Mouse (Mus musculus) CH12.LX (cell line): ENCODE measurements around the gene Syn3.

Source experiments
- CTCF ChIP-seq, 2 experiments: IDR thresholded peaks in 1 of 2; conservative IDR thresholded peaks in 1 of 2; 2 replicates each; pipeline ENCODE4 v1.5.1; 2011 to 2012; ENCODE audit warnings: low read depth in 2 of 2, low read length in 2 of 2, improper control_type of control experiment in 1 of 2, inconsistent platforms in 1 of 2, mild to moderate bottlenecking in 1 of 2, moderate library complexity in 1 of 2
- EP300 ChIP-seq: IDR thresholded peaks from 2 replicates; pipeline ENCODE4 v1.6.1; 2011; ENCODE audit warnings: low read length, improper control_type of control experiment
- HCFC1 ChIP-seq: IDR thresholded peaks from 2 replicates; pipeline ENCODE4 v1.6.1; 2012; ENCODE audit warnings: low read depth, mild to moderate bottlenecking, inconsistent platforms, low read length, improper control_type of control experiment
- MAZ ChIP-seq: IDR thresholded peaks from 2 replicates; pipeline ENCODE4 v1.6.1; 2012; ENCODE audit warnings: low read depth, mild to moderate bottlenecking, inconsistent platforms, low read length, improper control_type of control experiment, moderate library complexity
- MXI1 ChIP-seq: IDR thresholded peaks from 2 replicates; pipeline ENCODE4 v1.6.1; 2011; ENCODE audit warnings: mild to moderate bottlenecking, low read depth, low read length, improper control_type of control experiment
- SIN3A ChIP-seq: IDR thresholded peaks from 2 replicates; pipeline ENCODE4 v1.6.1; 2012; ENCODE audit warnings: low read length, improper control_type of control experiment, inconsistent platforms
- TCF12 ChIP-seq: IDR thresholded peaks from 2 replicates; pipeline ENCODE4 v1.6.1; 2014; ENCODE audit warnings: low read depth, mild to moderate bottlenecking, inconsistent platforms, low read length, improper control_type of control experiment
- USF1 ChIP-seq: IDR thresholded peaks from 2 replicates; pipeline ENCODE4 v1.6.1; 2014; ENCODE audit warnings: low read depth, mild to moderate bottlenecking, inconsistent platforms, low read length, improper control_type of control experiment
- USF2 ChIP-seq: conservative IDR thresholded peaks from 2 replicates; pipeline ENCODE4 v1.6.1; 2011; ENCODE audit warnings: low read depth, low read length, improper control_type of control experiment

GRCm38 (mm10) chr10:86384655-86385054 lies 114.0 kb downstream of the Syn3 start:
- no peak for TF ChIP-seq CTCF (conservative IDR thresholded peaks at IDR 0.05 in 1 of 2, IDR thresholded peaks at IDR 0.05 in 1 of 2; ENCODE audit: low read depth in 2 of 2, low read length in 2 of 2)
- TF ChIP-seq MXI1: no peak
- TF ChIP-seq MAZ: no peak
- no peak for TF ChIP-seq TCF12
- no peak for TF ChIP-seq EP300
- no peak for TF ChIP-seq SIN3A
- no peak for TF ChIP-seq USF1
- TF ChIP-seq HCFC1: no peak
- no peak for TF ChIP-seq USF2
